Mouse (Mus musculus) lung, embryonic 15.5 days (tissue): Measurements from ENCODE around the gene Dlx3. TPM values are rescaled to one million over a fixed set of nuclear protein-coding genes. Genes with fewer than 3 reads are reported as not detected.

Source experiments
- ATAC-seq: fragments of 200-750 bp; cut with Nextera tagmentation; 2 replicates; pipeline ENCODE4 v1.8.0; 2017; ENCODE audit warnings: moderate number of reproducible peaks, borderline replicate concordance; ENCODE audit not compliant: low FRiP score, low TSS enrichment; ENCODE audit errors: extremely low read depth
- H3K27ac ChIP-seq: fragments of 300-500 bp; sonication (generic); 2 replicates; pipeline ENCODE4 v1.5.1; 2015; ENCODE audit warnings: moderate library complexity, mild to moderate bottlenecking, inconsistent platforms
- H3K27me3 ChIP-seq: fragments of 300-500 bp; sonication (generic); 2 replicates; pipeline ENCODE4 v1.6.1; 2015; ENCODE audit warnings: inconsistent platforms
- H3K36me3 ChIP-seq: fragments of 300-500 bp; sonication (generic); 2 replicates; pipeline ENCODE4 v1.6.1; 2015; ENCODE audit warnings: inconsistent platforms
- H3K4me1 ChIP-seq: fragments of 300-500 bp; sonication (generic); 2 replicates; pipeline ENCODE4 v1.6.1; 2015; ENCODE audit warnings: inconsistent platforms
- H3K4me2 ChIP-seq: fragments of 300-500 bp; sonication (generic); 2 replicates; pipeline ENCODE4 v1.6.1; 2015; ENCODE audit warnings: inconsistent platforms, mild to moderate bottlenecking, moderate library complexity
- H3K4me3 ChIP-seq: fragments of 300-500 bp; sonication (generic); 2 replicates; pipeline ENCODE4 v1.5.1; 2015; ENCODE audit warnings: mild to moderate bottlenecking, inconsistent platforms
- H3K9ac ChIP-seq: fragments of 300-500 bp; sonication (generic); 2 replicates; pipeline ENCODE4 v1.6.1; 2015; ENCODE audit warnings: inconsistent platforms
- H3K9me3 ChIP-seq: fragments of 300-500 bp; sonication (generic); 2 replicates; pipeline ENCODE4 v1.6.1; 2016; ENCODE audit warnings: inconsistent platforms
- WGBS: fragments of 180-500 bp; shearing (Covaris S2); methylation state at CpG from one replicate; pipeline ENCODE4 v1.1.7; 2015; 5-methylcytosine and 5-hydroxymethylcytosine counted together
- polyA plus RNA-seq: library from polyadenylated mRNA; unstranded; fragments of >200 nt; fragmentation: Nextera tagmentation; extraction: Ambion mirVana; gene quantifications from 2 replicates; pipeline ENCODE4 v1.2.1, GENCODE M21; 2015

Dlx3 gene
- 0.23 and 0.50 TPM in 2 replicates for polyA plus RNA-seq

DNA sequence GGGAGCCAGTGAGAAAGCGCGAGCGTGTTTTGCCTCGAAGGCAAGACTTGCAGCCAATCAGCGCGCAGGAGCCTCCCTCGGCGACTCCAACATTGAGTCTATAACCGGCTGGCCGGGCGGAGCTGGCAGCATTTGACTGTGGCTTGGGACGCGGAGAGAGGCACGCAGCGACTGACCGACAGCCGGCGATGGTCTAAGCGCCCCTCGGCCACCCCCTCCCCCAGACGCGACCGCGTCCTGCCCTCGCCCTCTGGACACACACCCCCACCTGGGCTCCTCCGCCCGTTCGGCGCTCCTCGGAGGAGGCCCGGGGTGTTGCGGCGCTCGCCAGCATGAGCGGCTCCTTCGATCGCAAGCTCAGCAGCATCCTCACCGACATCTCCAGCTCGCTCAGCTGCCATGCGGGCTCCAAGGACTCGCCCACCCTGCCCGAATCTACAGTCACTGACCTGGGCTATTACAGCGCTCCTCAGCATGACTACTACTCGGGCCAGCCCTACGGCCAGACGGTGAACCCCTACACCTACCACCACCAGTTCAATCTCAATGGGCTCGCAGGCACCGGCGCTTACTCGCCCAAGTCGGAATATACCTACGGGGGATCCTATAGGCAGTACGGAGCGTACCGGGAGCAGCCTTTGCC lies at the start of gene Dlx3:
TSS of gene Dlx3 (plus strand) at position 130 of the 643 bp plus-strand sequence.
- Histone ChIP-seq H3K27ac (no peak within 1 kb of the TSS), H3K36me3 (no peaks in the 10 kb centered on the region), H3K4me2 (peak within 1 kb of the TSS; percentile 90), H3K9me3 (no peaks in the 10 kb centered on the region), H3K4me1 (peaks cover 28% of the 10 kb centered on the region), H3K9ac (peak within 1 kb of the TSS; percentile 34; the same call in 1 of the 2 replicates), H3K4me3 (peak within 1 kb of the TSS; percentile 41), H3K27me3 (peaks cover 72% of the 10 kb centered on the region)
- WGBS: under 1% methylated on average over 55 of the region's 55 CpGs
- peak; percentile 25; the same call in 1 of the 2 replicates for ATAC-seq

- H3K9ac ChIP-seq: no peak overlapping the region
- 43% methylated on average over 8 of the region's 8 CpGs for WGBS
- H3K36me3 ChIP-seq: peaks cover 5% of the 10 kb centered on the region
- no peaks in the 10 kb centered on the region for H3K9me3 ChIP-seq
- ATAC-seq: no peak; the same call in 1 of the 2 replicates
- H3K27ac ChIP-seq: peak overlapping the region; percentile 86
- H3K27me3 ChIP-seq: peaks cover 11% of the 10 kb centered on the region
- peak overlapping the region; percentile 30; the same call in 1 of the 2 replicates for H3K4me2 ChIP-seq
- H3K4me1 ChIP-seq: peaks cover 67% of the 10 kb centered on the region
- no peak overlapping the region for H3K4me3 ChIP-seq
Observed at GRCm38 (mm10) chr11:95070140-95071107, 49.5 kb upstream of the Dlx3 start.

GRCm38 (mm10) chr11:95071266-95071665 lies 48.7 kb upstream of the Dlx3 start:
- WGBS: 9% methylated on average over 7 of the region's 7 CpGs
- Histone ChIP-seq H3K27me3 (peaks cover 12% of the 10 kb centered on the region), H3K27ac (peak overlapping the region; percentile 86), H3K9ac (no peak overlapping the region), H3K4me1 (peaks cover 75% of the 10 kb centered on the region), H3K36me3 (no peaks in the 10 kb centered on the region), H3K9me3 (no peaks in the 10 kb centered on the region), H3K4me2 (peak overlapping the region; percentile 30), H3K4me3 (no peak overlapping the region)
- ATAC-seq: peak; percentile 71

DNA sequence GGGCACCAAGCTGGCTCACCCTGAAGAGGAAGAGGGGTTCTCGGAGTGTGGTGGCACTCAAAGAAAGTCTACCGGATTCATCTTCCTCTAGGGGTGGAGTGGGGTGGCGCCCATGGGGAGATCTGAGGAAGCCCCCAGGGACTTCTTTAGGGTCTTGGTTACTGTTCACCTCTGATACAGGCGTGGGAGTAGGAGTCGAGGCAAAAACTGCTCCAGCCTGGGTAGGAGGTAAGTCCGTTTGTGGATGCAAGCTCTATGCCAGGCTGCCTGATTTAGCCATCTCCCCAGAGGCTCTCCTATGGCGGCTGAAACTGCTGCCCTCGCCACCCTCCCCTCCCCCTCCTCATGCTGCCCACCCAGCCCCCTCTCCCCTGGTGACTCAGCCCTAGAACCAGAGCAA lies 47.8 kb upstream of the Dlx3 start:
- H3K9me3 ChIP-seq: no peaks in the 10 kb centered on the region
- ATAC-seq: no peak
- H3K4me2 ChIP-seq: 0 out of 2 replicates have a peak overlapping the region, but pooled peaks have one; percentile 6
- peaks cover 82% of the 10 kb centered on the region for H3K4me1 ChIP-seq
- peaks cover 20% of the 10 kb centered on the region for H3K27me3 ChIP-seq
- 70% methylated on average over 8 of the region's 8 CpGs for WGBS
- H3K27ac ChIP-seq: peak overlapping the region; percentile 86
- H3K9ac ChIP-seq: no peak overlapping the region
- no peaks in the 10 kb centered on the region for H3K36me3 ChIP-seq
- H3K4me3 ChIP-seq: no peak overlapping the region

- Histone ChIP-seq H3K4me3 (no peak overlapping the region), H3K9ac (no peak overlapping the region), H3K36me3 (no peaks in the 10 kb centered on the region), H3K4me2 (no peak overlapping the region), H3K9me3 (no peaks in the 10 kb centered on the region), H3K27me3 (peaks cover 27% of the 10 kb centered on the region), H3K4me1 (peaks cover 88% of the 10 kb centered on the region), H3K27ac (peak overlapping the region; percentile 86)
- 56% methylated on average over 5 of the region's 5 CpGs for WGBS
- no peak for ATAC-seq
Observed at GRCm38 (mm10) chr11:95072804-95073203, 47.1 kb upstream of the Dlx3 start.

DNA sequence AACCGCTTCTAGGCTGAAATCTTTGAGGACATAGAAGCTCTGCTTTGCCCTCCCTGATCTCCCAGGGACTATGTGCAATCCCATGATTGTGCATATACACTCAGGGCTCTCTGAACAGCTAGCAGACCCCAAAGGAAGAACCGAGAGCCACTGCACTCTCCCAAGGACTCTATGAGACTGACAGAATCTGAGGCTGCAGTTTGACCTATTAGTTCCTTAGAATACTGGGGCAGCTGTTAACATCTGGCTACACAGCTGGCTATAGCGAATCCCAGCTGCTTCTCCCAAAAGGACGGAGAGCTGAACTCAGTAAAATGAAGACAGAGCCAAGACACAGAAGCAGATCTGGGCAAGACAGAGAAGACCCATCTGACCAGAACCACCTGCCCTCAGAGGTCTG lies 46.1 kb upstream of the Dlx3 start:
- no peak overlapping the region for H3K27ac ChIP-seq
- no peaks in the 10 kb centered on the region for H3K36me3 ChIP-seq
- no peak for ATAC-seq
- no peaks in the 10 kb centered on the region for H3K9me3 ChIP-seq
- peak overlapping the region; percentile 81; the same call in 1 of the 2 replicates for H3K4me2 ChIP-seq
- H3K4me1 ChIP-seq: peaks cover 95% of the 10 kb centered on the region
- no peak overlapping the region for H3K4me3 ChIP-seq
- no peak overlapping the region for H3K9ac ChIP-seq
- H3K27me3 ChIP-seq: peaks cover 30% of the 10 kb centered on the region
- 58% methylated on average over 4 of the region's 4 CpGs for WGBS

GRCm38 (mm10) chr11:95074694-95075093 lies 45.2 kb upstream of the Dlx3 start:
- Histone ChIP-seq H3K36me3 (no peaks in the 10 kb centered on the region), H3K4me1 (peaks cover 95% of the 10 kb centered on the region), H3K9ac (peak overlapping the region; percentile 23; the same call in 1 of the 2 replicates), H3K27ac (peak overlapping the region; percentile 95; the same call in 1 of the 2 replicates), H3K27me3 (peaks cover 30% of the 10 kb centered on the region), H3K4me3 (peak overlapping the region; percentile 62), H3K9me3 (no peaks in the 10 kb centered on the region), H3K4me2 (peak overlapping the region; percentile 81)
- WGBS: 38% methylated on average over 4 of the region's 4 CpGs
- no peak for ATAC-seq

DNA sequence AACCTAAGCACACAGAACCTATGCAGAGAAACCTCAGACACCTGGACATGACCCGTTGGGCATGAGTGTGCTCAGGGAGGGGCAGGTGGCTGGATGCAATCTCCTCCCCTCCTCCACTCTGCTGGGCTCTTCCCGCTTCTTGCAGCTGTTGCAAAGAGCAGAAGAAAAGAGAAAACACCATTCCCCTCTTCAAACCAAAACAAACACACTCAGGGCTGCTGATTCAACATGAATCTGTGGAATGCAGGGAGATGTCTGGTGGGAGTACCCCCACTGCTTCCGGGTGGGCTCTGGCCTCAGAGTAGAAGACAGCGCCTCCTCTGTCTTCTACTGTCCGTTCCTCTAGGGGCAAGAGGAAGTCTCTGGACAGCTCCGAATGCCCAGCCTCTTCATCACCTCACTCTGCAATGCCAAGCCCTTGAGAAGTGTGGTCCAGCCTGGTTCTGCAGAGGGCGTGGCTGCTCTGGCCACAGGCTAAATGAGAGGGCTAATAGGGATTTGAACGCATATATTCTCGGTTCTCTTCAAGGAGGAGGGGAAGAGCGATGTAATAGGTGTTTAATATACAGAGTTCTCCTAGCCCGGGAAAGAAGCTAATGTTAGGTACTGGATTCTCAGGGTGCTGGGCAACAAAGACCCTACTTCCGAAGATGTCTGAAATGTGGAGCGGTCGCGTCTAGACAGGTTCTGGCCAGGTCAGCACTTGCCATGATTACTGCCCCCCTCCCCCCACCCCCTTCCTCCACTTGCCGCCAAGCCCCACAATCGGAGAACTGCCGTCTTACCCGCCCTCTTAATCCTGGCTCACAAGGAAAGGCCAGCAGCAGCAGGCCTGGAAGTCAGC lies 44.5 kb upstream of the Dlx3 start:
- H3K27me3 ChIP-seq: peaks cover 30% of the 10 kb centered on the region
- peak overlapping the region; percentile 62 for H3K4me3 ChIP-seq
- peaks cover 95% of the 10 kb centered on the region for H3K4me1 ChIP-seq
- peak overlapping the region; percentile 81 for H3K4me2 ChIP-seq
- ATAC-seq: no peak
- no peaks in the 10 kb centered on the region for H3K36me3 ChIP-seq
- H3K9ac ChIP-seq: peak overlapping the region; percentile 65
- H3K9me3 ChIP-seq: no peaks in the 10 kb centered on the region
- H3K27ac ChIP-seq: peak overlapping the region; percentile 95
- WGBS: 3% methylated on average over 19 of the region's 19 CpGs

GRCm38 (mm10) chr11:95076041-95076535 lies 43.8 kb upstream of the Dlx3 start:
- peak overlapping the region; percentile 95 for H3K27ac ChIP-seq
- H3K4me3 ChIP-seq: peak overlapping the region; percentile 62
- H3K9ac ChIP-seq: peak overlapping the region; percentile 65
- no peaks in the 10 kb centered on the region for H3K36me3 ChIP-seq
- under 1% methylated on average over 42 of the region's 42 CpGs for WGBS
- H3K9me3 ChIP-seq: no peaks in the 10 kb centered on the region
- ATAC-seq: peak; percentile 21; the same call in 1 of the 2 replicates
- peak overlapping the region; percentile 81 for H3K4me2 ChIP-seq
- peaks cover 95% of the 10 kb centered on the region for H3K4me1 ChIP-seq
- peaks cover 30% of the 10 kb centered on the region for H3K27me3 ChIP-seq

- H3K4me1 ChIP-seq: peaks cover 90% of the 10 kb centered on the region
- under 1% methylated on average over 43 of the region's 51 CpGs for WGBS
- no peaks in the 10 kb centered on the region for H3K36me3 ChIP-seq
Observed at GRCm38 (mm10) chr11:95076536-95077111, 43.3 kb upstream of the Dlx3 start, which contains the start of gene Itga3. Itga3 (minus strand) TSS chr11:95076801.

More at GRCm38 (mm10) chr11:95076536-95077111, 43.3 kb upstream of the Dlx3 start, which contains the start of gene Itga3:
- Histone ChIP-seq H3K27ac (peak within 1 kb of the TSS; percentile 95), H3K4me3 (peak within 1 kb of the TSS; percentile 62), H3K9me3 (no peaks in the 10 kb centered on the region), H3K27me3 (peaks cover 30% of the 10 kb centered on the region), H3K9ac (peak within 1 kb of the TSS; percentile 65), H3K4me2 (peak within 1 kb of the TSS; percentile 81)
- peak; percentile 75 for ATAC-seq
